Mouse (Mus musculus) liver, embryonic 14.5 days (tissue): ENCODE measurements around the gene Tnip1.

Experiments used
- CTCF ChIP-seq: IDR thresholded peaks from 2 replicates; pipeline ENCODE4 v1.5.1; 2016; ENCODE audit warnings: antibody characterized with exemption, low read depth, control low read depth
- EP300 ChIP-seq: IDR thresholded peaks from 2 replicates; pipeline ENCODE4 v1.6.1; 2016; ENCODE audit warnings: antibody characterized with exemption, low read depth

DNA sequence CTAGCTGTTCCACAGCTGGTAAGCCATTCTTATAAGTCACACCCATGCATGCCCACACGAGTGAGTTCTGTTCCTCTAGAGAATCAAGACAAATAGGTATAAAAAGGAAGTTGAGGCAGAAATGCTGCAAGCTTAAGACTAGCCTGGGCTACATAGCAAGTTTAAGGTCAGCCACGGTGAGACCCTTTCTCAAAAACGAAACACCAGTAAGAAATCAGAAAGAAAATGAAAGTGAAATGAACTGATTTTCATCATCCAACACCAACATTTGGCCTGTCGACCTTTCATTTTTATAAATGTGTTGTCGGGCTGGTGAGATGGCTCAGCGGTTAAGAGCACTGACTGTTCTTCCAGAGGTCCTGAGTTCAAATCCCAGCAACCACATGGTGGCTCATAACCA lies 83.8 kb downstream of the Tnip1 start:
- TF ChIP-seq EP300 (no peak), CTCF (no peak)
